Mouse (Mus musculus) cerebellum, adult 2 months (tissue): ENCODE data around the gene Fsip1.

Experiments used
- CTCF ChIP-seq: fragments of 200-500 bp; IDR thresholded peaks from 2 replicates; pipeline ENCODE4 v1.5.1; 2011; ENCODE audit warnings: low read depth, mild to moderate bottlenecking, control low read depth, low read length, moderate library complexity, borderline replicate concordance; ENCODE audit not compliant: insufficient read depth
- POLR2A ChIP-seq: fragments of 200-500 bp; IDR thresholded peaks from 2 replicates; pipeline ENCODE4 v1.6.1; 2011; ENCODE audit warnings: low read length, control low read depth, borderline replicate concordance; ENCODE audit not compliant: insufficient read depth

GRCm38 (mm10) chr2:118113808-118114524 is 142.8 kb downstream of the Fsip1 start:
- TF ChIP-seq CTCF: no peak
- TF ChIP-seq POLR2A: no peak
